Mouse (Mus musculus) thymus, postnatal 25 days (tissue): ENCODE results near the gene Dexi.

Source experiments
- DNase-seq: peaks from one replicate; pipeline ENCODE4 v3.0.0; 2022

Dexi gene

DNA sequence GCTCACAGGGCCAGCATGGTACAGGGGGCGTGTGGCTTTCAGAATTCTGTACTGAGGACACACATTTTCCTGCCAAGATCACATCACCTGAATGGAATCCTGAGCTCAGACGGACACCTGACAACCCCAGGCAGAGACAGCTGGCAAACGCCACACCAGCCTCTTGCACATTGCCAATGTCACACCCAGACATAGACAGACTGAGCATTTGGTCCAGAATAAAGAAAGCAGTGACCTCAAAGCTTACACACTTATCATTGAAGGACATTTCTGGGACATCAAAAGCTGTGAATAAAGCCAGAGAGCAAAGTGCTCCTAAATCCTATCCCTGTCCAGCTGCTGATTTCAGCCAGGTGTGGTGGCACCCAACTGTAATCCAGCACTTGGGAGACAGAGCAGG, 5.9 kb downstream of the Dexi start:
- DNase-seq, result no peak

GRCm38 (mm10) chr16:10536323-10536722, 6.5 kb downstream of the Dexi start:
- DNase-seq, result peak; percentile 20

DNA sequence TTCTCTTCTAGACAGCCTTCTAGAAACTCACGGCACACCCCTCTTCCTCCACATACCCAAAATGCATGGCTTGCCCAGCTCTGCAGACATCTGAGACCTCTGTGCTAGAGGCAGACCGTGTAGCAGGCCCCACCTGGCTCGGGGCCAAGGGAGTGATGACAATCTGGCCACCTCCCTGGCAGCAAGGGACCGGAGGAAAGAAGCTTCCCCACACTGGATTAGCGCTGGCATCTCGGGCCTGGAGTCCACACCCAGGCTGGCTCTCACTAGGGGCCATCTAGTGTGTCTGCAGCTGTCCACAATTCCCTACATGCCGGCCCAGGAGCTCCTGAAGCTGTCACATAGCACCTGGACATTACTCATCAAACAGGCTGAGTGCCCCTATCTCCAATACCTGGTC, 8.3 kb downstream of the Dexi start:
- no peak for DNase-seq

DNA sequence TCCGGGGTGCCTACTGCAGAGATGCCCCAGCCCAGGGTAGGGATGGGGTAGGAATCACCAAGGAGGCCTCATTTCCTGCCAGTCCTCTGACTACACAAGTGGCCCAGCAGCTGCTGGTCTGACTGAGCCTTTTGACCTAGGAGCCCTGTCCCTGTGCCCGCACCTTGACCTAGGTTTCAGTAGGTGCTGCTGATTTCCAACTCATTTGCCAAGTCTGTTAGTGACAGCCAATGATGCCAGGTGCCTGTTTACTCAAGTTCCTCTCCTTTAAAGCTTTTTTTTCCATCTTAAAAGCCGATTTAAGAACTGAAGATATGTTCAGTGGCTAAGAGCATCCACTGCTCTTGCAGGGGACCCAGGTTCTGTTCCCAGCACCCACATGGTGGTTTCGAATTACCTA, 9.1 kb downstream of the Dexi start:
- no peak for DNase-seq

- DNase-seq, result no peak
Observed at GRCm38 (mm10) chr16:10530179-10530578, 12.7 kb downstream of the Dexi start.

- DNase-seq, result no peak
Observed at GRCm38 (mm10) chr16:10528382-10528781, 14.5 kb downstream of the Dexi start.

GRCm38 (mm10) chr16:10527046-10527644, 15.7 kb downstream of the Dexi start:
- no peak for DNase-seq

- no peak for DNase-seq
Observed at GRCm38 (mm10) chr16:10525610-10525980, 17.3 kb downstream of the Dexi start.

GRCm38 (mm10) chr16:10524866-10525609, 17.8 kb downstream of the Dexi start:
- DNase-seq, result peak; percentile 34

DNA sequence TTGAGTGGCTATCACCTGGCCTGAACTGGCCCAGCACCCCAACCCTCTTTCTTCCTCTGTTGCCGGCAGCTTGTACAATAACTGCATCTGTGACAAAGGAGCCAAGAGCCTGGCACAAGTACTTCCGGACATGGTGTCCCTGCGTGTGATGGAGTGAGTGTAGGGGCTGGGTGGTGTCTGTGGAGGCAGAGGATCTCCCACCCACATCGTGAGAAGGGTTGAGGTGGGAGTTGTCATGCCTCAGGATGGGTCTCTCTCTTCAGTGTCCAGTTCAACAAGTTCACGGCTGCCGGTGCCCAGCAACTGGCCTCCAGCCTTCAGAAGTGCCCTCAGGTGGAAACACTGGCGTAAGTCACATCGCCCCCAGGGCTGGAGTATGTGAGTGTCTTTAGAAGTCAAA, 19.2 kb downstream of the Dexi start:
- no peak for DNase-seq

GRCm38 (mm10) chr16:10522811-10523210, 20.0 kb downstream of the Dexi start:
- DNase-seq, result peak; percentile 82

DNA sequence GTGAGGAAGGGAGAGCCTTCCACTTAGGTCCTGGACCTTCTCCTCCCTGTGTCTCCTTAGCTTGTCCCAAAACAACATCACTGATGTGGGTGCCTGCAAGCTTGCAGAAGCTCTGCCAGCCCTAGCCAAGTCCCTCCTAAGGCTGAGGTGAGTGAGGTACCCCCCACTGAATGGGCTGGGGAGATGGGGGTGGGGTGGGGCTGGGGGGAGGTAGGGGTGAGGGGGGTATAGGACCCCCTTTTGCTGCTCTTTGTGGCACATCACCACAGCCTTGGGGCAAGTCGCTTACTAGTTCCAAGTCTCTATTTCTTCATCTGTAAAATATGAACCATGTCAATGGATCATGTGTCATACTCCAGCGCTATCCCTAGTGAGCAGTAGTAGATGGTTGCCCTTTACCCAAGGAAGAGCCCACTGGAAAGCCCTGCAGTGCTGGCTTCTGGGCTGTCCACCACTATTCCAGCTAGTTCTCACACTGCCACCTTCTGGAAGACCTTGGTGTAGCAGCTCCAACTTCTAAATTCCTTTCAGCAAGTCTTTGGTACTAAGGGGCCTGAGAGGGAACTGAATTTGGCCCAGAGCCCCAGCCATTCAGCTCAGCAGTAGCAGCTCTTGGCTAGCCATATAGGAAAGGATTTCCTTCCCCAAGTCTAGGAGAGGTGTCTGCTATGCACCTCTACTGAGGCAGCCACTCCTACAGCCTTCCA, 21.8 kb downstream of the Dexi start:
- peak; percentile 69 for DNase-seq

DNA sequence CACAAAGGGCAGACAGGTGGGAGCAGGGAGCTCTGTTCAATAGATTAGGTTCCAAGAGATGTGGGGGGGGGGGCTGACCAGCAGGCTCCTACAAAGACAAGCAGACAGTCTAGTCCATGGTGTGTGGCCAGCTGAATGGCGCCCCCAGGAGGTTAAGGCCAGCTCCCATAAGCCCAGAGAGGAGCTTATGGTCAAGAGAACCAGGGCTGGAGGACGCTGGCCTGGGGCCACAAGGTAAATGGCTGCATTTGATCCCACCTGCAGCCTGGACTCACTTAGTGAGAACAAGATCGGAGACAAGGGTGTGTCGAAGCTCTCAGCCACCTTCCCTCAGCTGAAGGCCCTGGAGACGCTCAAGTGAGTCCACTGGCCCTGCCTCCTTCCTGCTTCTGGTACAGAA, 24.8 kb downstream of the Dexi start:
- DNase-seq, result no peak

GRCm38 (mm10) chr16:10515953-10516572, 26.8 kb downstream of the Dexi start:
- no peak for DNase-seq

DNA sequence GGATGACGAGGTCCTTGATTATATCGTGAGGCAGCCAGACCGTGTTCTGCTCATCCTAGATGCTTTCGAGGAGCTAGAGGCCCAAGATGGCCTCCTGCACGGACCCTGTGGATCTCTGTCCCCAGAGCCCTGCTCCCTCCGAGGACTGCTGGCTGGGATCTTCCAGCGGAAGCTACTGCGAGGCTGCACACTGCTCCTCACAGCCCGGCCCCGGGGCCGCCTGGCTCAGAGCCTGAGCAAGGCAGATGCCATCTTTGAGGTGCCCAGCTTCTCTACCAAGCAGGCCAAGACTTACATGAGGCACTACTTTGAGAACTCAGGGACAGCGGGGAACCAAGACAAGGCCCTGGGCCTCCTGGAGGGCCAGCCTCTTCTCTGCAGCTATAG, 31.7 kb downstream of the Dexi start:
- DNase-seq, result no peak

DNA sequence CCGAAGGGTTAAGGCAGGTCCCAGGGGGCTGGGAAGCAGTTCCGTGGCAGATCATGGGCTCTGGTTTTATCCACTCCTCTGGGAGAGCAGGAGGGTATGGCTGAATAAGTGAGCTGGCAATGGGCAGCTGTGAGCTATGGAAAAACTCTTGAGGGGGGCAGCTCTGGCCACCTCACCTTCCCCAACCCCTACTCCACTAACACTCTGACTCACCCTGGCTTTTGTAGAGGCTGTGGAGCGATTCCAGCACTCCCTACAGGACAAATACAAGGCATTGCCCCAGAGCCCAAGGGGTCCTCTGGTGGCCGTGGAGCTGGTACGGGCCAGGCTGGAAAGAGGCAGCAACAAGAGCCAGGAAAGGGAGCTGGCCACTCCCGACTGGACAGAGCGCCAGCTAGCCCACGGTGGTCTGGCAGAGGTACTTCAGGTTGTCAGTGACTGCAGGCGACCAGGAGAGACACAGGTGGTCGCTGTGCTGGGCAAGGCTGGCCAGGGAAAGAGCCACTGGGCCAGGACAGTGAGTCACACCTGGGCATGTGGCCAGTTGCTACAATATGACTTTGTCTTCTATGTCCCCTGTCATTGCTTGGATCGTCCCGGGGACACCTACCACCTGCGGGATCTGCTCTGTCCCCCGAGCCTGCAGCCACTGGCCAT, 32.2 kb downstream of the Dexi start:
- DNase-seq, result no peak

DNA sequence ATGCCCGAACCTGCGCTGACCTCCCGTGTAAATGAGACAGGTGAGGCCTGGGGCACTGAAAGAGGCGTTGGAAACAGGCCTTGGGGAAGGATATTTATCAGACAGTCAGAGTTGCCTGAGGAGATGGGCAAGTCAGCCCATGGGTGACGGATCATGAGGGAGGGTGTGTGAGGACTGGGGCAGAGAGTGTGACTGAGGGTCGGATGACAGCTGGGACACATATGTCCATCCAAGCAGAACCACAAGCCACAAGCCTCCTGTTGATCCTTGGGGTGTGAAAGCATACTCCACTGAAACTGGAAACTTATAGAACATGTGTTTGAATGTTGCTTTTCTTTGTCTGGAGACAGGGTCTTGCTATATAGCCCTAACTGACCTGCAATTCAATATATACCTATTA, 34.2 kb downstream of the Dexi start:
- DNase-seq, result no peak

GRCm38 (mm10) chr16:10507445-10507844, 35.4 kb downstream of the Dexi start:
- no peak for DNase-seq

DNA sequence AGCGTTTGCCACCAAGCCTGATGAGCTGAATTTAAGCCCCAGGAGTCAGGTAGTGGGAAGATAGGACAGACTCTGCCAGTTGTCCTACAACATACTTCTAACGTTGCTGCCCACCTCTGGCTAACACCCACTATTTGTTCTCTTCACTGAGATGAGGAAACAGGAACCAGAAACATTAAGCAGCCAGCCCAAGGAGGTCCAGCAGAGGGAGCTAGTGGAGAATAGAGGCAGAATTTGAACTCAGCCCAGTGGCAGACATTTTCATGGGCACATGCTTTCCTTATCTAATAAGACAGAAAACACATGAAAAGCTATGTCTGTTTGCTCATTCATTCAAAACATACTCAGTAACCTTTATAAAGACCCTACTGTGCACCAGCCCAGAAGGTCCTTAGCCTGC, 39.8 kb downstream of the Dexi start:
- DNase-seq, result no peak

GRCm38 (mm10) chr16:10501865-10502264, 41.0 kb downstream of the Dexi start:
- DNase-seq, result peak; percentile 27

DNA sequence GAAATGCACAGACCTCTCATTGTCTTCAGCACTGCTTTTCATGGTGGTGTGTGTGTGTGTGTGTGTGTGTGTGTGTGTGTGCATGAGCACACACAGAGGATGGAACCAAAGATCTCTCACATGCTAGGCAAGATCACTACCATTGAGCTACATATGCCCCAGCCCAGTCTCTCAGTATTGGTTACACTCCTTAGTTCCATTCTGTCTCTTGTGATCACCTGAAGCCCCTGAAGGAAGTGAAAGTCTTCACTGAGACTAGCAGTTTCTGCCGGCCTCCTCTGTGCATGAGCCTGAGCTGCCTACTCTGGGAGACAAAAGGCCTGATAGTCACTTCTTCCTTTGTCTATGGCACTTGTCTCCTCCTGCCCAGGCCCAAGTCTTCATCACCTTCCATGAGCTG, 43.7 kb downstream of the Dexi start:
- no peak for DNase-seq

- DNase-seq, result no peak
Observed at GRCm38 (mm10) chr16:10498096-10498602, 44.7 kb downstream of the Dexi start.

- no peak for DNase-seq
Observed at GRCm38 (mm10) chr16:10495824-10496298, 47.0 kb downstream of the Dexi start.
